Mouse (Mus musculus) midbrain, postnatal 0 days (tissue): ENCODE results near the gene Olfr1212. TPM values are rescaled to one million over a fixed set of nuclear protein-coding genes. Genes with fewer than 3 reads are reported as not detected.

ENCODE experiments used
- ATAC-seq: fragments of 200-750 bp; cut with Nextera tagmentation; 2 replicates; pipeline ENCODE4 v1.8.0; 2017; ENCODE audit warnings: moderate number of reproducible peaks, mild to moderate bottlenecking, moderate TSS enrichment, moderate library complexity; ENCODE audit not compliant: low FRiP score
- DNase-seq: peaks from one replicate; pipeline ENCODE4 v3.0.0-alpha.2; 2015; ENCODE audit warnings: low spot score
- H3K27ac ChIP-seq: fragments of 300-500 bp; sonication (generic); 2 replicates; pipeline ENCODE4 v1.5.1; 2014; ENCODE audit warnings: low read depth, mild to moderate bottlenecking, low read length, mixed read lengths
- H3K27me3 ChIP-seq: fragments of 300-500 bp; sonication (generic); 2 replicates; pipeline ENCODE4 v1.6.1; 2014; ENCODE audit warnings: low read length, control low read depth, mixed read lengths; ENCODE audit not compliant: insufficient read depth
- H3K36me3 ChIP-seq: fragments of 300-500 bp; sonication (generic); 2 replicates; pipeline ENCODE4 v1.6.1; 2014; ENCODE audit warnings: low read length, control low read depth, mixed read lengths; ENCODE audit not compliant: insufficient read depth
- H3K4me1 ChIP-seq: fragments of 300-500 bp; sonication (generic); 2 replicates; pipeline ENCODE4 v1.6.1; 2014; ENCODE audit warnings: mild to moderate bottlenecking, control low read depth, antibody characterized with exemption, low read length, mixed read lengths; ENCODE audit not compliant: insufficient read depth
- H3K4me2 ChIP-seq: fragments of 300-500 bp; sonication (generic); 2 replicates; pipeline ENCODE4 v1.6.1; 2014; ENCODE audit warnings: low read depth, mild to moderate bottlenecking, low read length, mixed read lengths; ENCODE audit not compliant: poor library complexity, severe bottlenecking
- H3K4me3 ChIP-seq: fragments of 300-500 bp; sonication (generic); 2 replicates; pipeline ENCODE4 v1.5.1; 2014; ENCODE audit warnings: low read depth, mild to moderate bottlenecking, low read length, moderate library complexity
- H3K9ac ChIP-seq: fragments of 300-500 bp; sonication (generic); replicated peaks from 2 replicates; pipeline ENCODE4 v1.6.1; 2014; ENCODE audit warnings: mild to moderate bottlenecking, low read length, moderate library complexity, mixed read lengths; ENCODE audit not compliant: poor library complexity, severe bottlenecking
- H3K9me3 ChIP-seq: fragments of 300-500 bp; sonication (generic); 2 replicates; pipeline ENCODE4 v1.6.1; 2016; ENCODE audit warnings: low read length, control low read depth
- CTCF ChIP-seq: IDR thresholded peaks from 2 replicates; pipeline ENCODE4 v1.5.1; 2016; ENCODE audit warnings: antibody characterized with exemption, mild to moderate bottlenecking
- WGBS: fragments of 180-500 bp; shearing (Covaris S2); extraction: QIAGEN DNeasy Blood & Tissue Kit; methylation state at CpG from one replicate; pipeline ENCODE4 v1.1.7; 2014; 5-methylcytosine and 5-hydroxymethylcytosine counted together
- polyA plus RNA-seq: library from polyadenylated mRNA; unstranded; fragments of >200 nt; fragmentation: Nextera tagmentation; extraction: Ambion mirVana; gene quantifications from 2 replicates; pipeline ENCODE4 v1.2.1, GENCODE M21; 2015
- total RNA-seq: library from RNA; depleted of rRNA; stranded (reverse); fragments of >200 nt; gene quantifications from 2 replicates; pipeline ENCODE4 v1.2.3, GENCODE M21; 2014; rRNA removed

Olfr1212 gene
- total RNA-seq (not detected in 2 replicates), polyA plus RNA-seq (not detected in 2 replicates)

- Histone ChIP-seq H3K9ac (no peak within 1 kb of the TSS), H3K4me1 (no peaks in the 10 kb centered on the region), H3K4me3 (no peak within 1 kb of the TSS), H3K9me3 (no peaks in the 10 kb centered on the region), H3K27me3 (no peaks in the 10 kb centered on the region), H3K27ac (no peak within 1 kb of the TSS), H3K36me3 (no peaks in the 10 kb centered on the region), H3K4me2 (no peak within 1 kb of the TSS)
- ATAC-seq = no peak
- TF ChIP-seq CTCF = no peak
- no peak for DNase-seq
These were observed at the start of gene Olfr1212 for GRCm38 (mm10) chr2:88953669-88954068. Gene Olfr1212, plus strand, starts transcription at chr2:88953969.

GRCm38 (mm10) chr2:88915057-88915456 is 38.7 kb upstream of the Olfr1212 start, which contains the start of gene Olfr1209:
Gene Olfr1209, minus strand, starts transcription at chr2:88915157.
- no peaks in the 10 kb centered on the region for H3K9me3 ChIP-seq
- no peak within 1 kb of the TSS for H3K27ac ChIP-seq
- no peaks in the 10 kb centered on the region for H3K27me3 ChIP-seq
- no peak within 1 kb of the TSS for H3K4me2 ChIP-seq
- 95% methylated on average over 3 of the region's 3 CpGs for WGBS
- H3K4me3 ChIP-seq = no peak within 1 kb of the TSS
- no peaks in the 10 kb centered on the region for H3K36me3 ChIP-seq
- no peak for DNase-seq
- H3K4me1 ChIP-seq = no peaks in the 10 kb centered on the region
- no peak for ATAC-seq
- no peak within 1 kb of the TSS for H3K9ac ChIP-seq
- TF ChIP-seq CTCF = no peak

GRCm38 (mm10) chr2:88938011-88938410 is 15.8 kb upstream of the Olfr1212 start, which contains the start of gene Olfr1211:
Gene Olfr1211, minus strand, starts transcription at chr2:88938111.
- Histone ChIP-seq H3K4me3 (no peak within 1 kb of the TSS), H3K27ac (no peak within 1 kb of the TSS), H3K4me1 (no peaks in the 10 kb centered on the region), H3K4me2 (no peak within 1 kb of the TSS), H3K27me3 (no peaks in the 10 kb centered on the region), H3K9me3 (no peaks in the 10 kb centered on the region), H3K36me3 (no peaks in the 10 kb centered on the region), H3K9ac (no peak within 1 kb of the TSS)
- no peak for ATAC-seq
- DNase-seq = no peak
- TF ChIP-seq CTCF = no peak
- 87% methylated on average over 1 of the region's 1 CpGs for WGBS

- H3K4me2 ChIP-seq = no peak within 1 kb of the TSS
- H3K27me3 ChIP-seq = no peaks in the 10 kb centered on the region
- no peaks in the 10 kb centered on the region for H3K9me3 ChIP-seq
- WGBS = 75% methylated on average over 1 of the region's 1 CpGs
- H3K27ac ChIP-seq = no peak within 1 kb of the TSS
- TF ChIP-seq CTCF = no peak
- H3K4me1 ChIP-seq = no peaks in the 10 kb centered on the region
- no peak for ATAC-seq
- H3K4me3 ChIP-seq = no peak within 1 kb of the TSS
- H3K36me3 ChIP-seq = no peaks in the 10 kb centered on the region
- DNase-seq = no peak
- H3K9ac ChIP-seq = no peak within 1 kb of the TSS
These were observed 26.4 kb downstream of the Olfr1212 start, which contains the start of gene Gm13762 for GRCm38 (mm10) chr2:88980181-88980580. Gene Gm13762, minus strand, starts transcription at chr2:88980281.

GRCm38 (mm10) chr2:88992553-88992952 is 38.8 kb downstream of the Olfr1212 start, which contains the start of gene Olfr1214:
Gene Olfr1214, minus strand, starts transcription at chr2:88992653.
- no peak for TF ChIP-seq CTCF
- Histone ChIP-seq H3K9me3 (no peaks in the 10 kb centered on the region), H3K4me2 (no peak within 1 kb of the TSS), H3K27ac (no peak within 1 kb of the TSS), H3K36me3 (no peaks in the 10 kb centered on the region), H3K4me1 (no peaks in the 10 kb centered on the region), H3K9ac (no peak within 1 kb of the TSS), H3K27me3 (no peaks in the 10 kb centered on the region), H3K4me3 (no peak within 1 kb of the TSS)
- DNase-seq = no peak
- ATAC-seq = no peak
- WGBS = 87% methylated on average over 1 of the region's 1 CpGs

- no peak for DNase-seq
- Histone ChIP-seq H3K36me3 (no peaks in the 10 kb centered on the region), H3K4me2 (no peak within 1 kb of the TSS), H3K9me3 (no peaks in the 10 kb centered on the region), H3K27ac (no peak within 1 kb of the TSS), H3K4me3 (no peak within 1 kb of the TSS), H3K27me3 (no peaks in the 10 kb centered on the region), H3K9ac (no peak within 1 kb of the TSS), H3K4me1 (no peaks in the 10 kb centered on the region)
- no peak for TF ChIP-seq CTCF
- 71% methylated on average over 2 of the region's 2 CpGs for WGBS
- no peak for ATAC-seq
These were observed 53.1 kb downstream of the Olfr1212 start, which contains the start of gene Olfr1215 for GRCm38 (mm10) chr2:89006873-89007272. Gene Olfr1215, minus strand, starts transcription at chr2:89006973.

Other genes starting within 250 kb of the Olfr1212 start
- not detected in 2 replicates for gene Olfr1196, start 249.4 kb upstream of the Olfr1212 start, total RNA-seq
- gene Olfr1196, start 249.4 kb upstream of the Olfr1212 start, polyA plus RNA-seq = not detected in 2 replicates
- not detected in 2 replicates for gene Olfr1197, start 221.6 kb upstream of the Olfr1212 start, total RNA-seq
- gene Olfr1197, start 221.6 kb upstream of the Olfr1212 start, polyA plus RNA-seq = not detected in 2 replicates
- gene Olfr1198, start 202.6 kb upstream of the Olfr1212 start, total RNA-seq = not detected in 2 replicates
- not detected in 2 replicates for gene Olfr1198, start 202.6 kb upstream of the Olfr1212 start, polyA plus RNA-seq
- not detected in 2 replicates for gene Olfr1199, start 193.5 kb upstream of the Olfr1212 start, total RNA-seq
- not detected in 2 replicates for gene Olfr1199, start 193.5 kb upstream of the Olfr1212 start, polyA plus RNA-seq
- not detected in 2 replicates for gene Olfr1200, start 183.5 kb upstream of the Olfr1212 start, total RNA-seq
- not detected in 2 replicates for gene Olfr1200, start 183.5 kb upstream of the Olfr1212 start, polyA plus RNA-seq
- gene Olfr1201, start 160.9 kb upstream of the Olfr1212 start, total RNA-seq = not detected in 2 replicates
- not detected in 2 replicates for gene Olfr1201, start 160.9 kb upstream of the Olfr1212 start, polyA plus RNA-seq
- gene Olfr1202, start 139.5 kb upstream of the Olfr1212 start, total RNA-seq = not detected in 2 replicates
- 0.04 TPM in 1 of 2 replicates, not detected in the other for gene Olfr1202, start 139.5 kb upstream of the Olfr1212 start, polyA plus RNA-seq
- gene Olfr1205, start 124.2 kb upstream of the Olfr1212 start, total RNA-seq = not detected in 2 replicates
- not detected in 2 replicates for gene Olfr1205, start 124.2 kb upstream of the Olfr1212 start, polyA plus RNA-seq
- gene Olfr1204, start 104.7 kb upstream of the Olfr1212 start, total RNA-seq = not detected in 2 replicates
- not detected in 2 replicates for gene Olfr1204, start 104.7 kb upstream of the Olfr1212 start, polyA plus RNA-seq
- not detected in 2 replicates for gene Olfr1206, start 90.7 kb upstream of the Olfr1212 start, total RNA-seq
- gene Olfr1206, start 90.7 kb upstream of the Olfr1212 start, polyA plus RNA-seq = not detected in 2 replicates
- gene Olfr1208, start 51.7 kb upstream of the Olfr1212 start, total RNA-seq = not detected in 2 replicates
- not detected in 2 replicates for gene Olfr1208, start 51.7 kb upstream of the Olfr1212 start, polyA plus RNA-seq
- not detected in 2 replicates for gene Olfr1209, start 38.8 kb upstream of the Olfr1212 start, total RNA-seq
- not detected in 2 replicates for gene Olfr1209, start 38.8 kb upstream of the Olfr1212 start, polyA plus RNA-seq
- not detected in 2 replicates for gene Olfr1211, start 15.9 kb upstream of the Olfr1212 start, total RNA-seq
- gene Olfr1211, start 15.9 kb upstream of the Olfr1212 start, polyA plus RNA-seq = not detected in 2 replicates
- gene Gm13762, start 26.3 kb downstream of the Olfr1212 start, total RNA-seq = not detected in 2 replicates
- not detected in 2 replicates for gene Gm13762, start 26.3 kb downstream of the Olfr1212 start, polyA plus RNA-seq
- gene Olfr1214, start 38.7 kb downstream of the Olfr1212 start, total RNA-seq = not detected in 2 replicates
- not detected in 2 replicates for gene Olfr1214, start 38.7 kb downstream of the Olfr1212 start, polyA plus RNA-seq
- gene Olfr1215, start 53.0 kb downstream of the Olfr1212 start, total RNA-seq = not detected in 2 replicates
- gene Olfr1215, start 53.0 kb downstream of the Olfr1212 start, polyA plus RNA-seq = not detected in 2 replicates
- not detected in 2 replicates for gene Olfr1216, start 64.4 kb downstream of the Olfr1212 start, total RNA-seq
- gene Olfr1216, start 64.4 kb downstream of the Olfr1212 start, polyA plus RNA-seq = not detected in 2 replicates
- gene Olfr1217, start 78.1 kb downstream of the Olfr1212 start, total RNA-seq = not detected in 2 replicates
- gene Olfr1217, start 78.1 kb downstream of the Olfr1212 start, polyA plus RNA-seq = not detected in 2 replicates
- not detected in 2 replicates for gene Olfr1218, start 107.2 kb downstream of the Olfr1212 start, total RNA-seq
- gene Olfr1218, start 107.2 kb downstream of the Olfr1212 start, polyA plus RNA-seq = not detected in 2 replicates
- not detected in 2 replicates for gene Olfr1219, start 129.5 kb downstream of the Olfr1212 start, total RNA-seq
- gene Olfr1219, start 129.5 kb downstream of the Olfr1212 start, polyA plus RNA-seq = not detected in 2 replicates
- gene Olfr1220, start 152.9 kb downstream of the Olfr1212 start, total RNA-seq = not detected in 2 replicates
- gene Olfr1220, start 152.9 kb downstream of the Olfr1212 start, polyA plus RNA-seq = not detected in 2 replicates
- gene Olfr1221, start 163.3 kb downstream of the Olfr1212 start, total RNA-seq = not detected in 2 replicates
- not detected in 2 replicates for gene Olfr1221, start 163.3 kb downstream of the Olfr1212 start, polyA plus RNA-seq
- not detected in 2 replicates for gene Olfr1222, start 179.1 kb downstream of the Olfr1212 start, total RNA-seq
- gene Olfr1222, start 179.1 kb downstream of the Olfr1212 start, polyA plus RNA-seq = not detected in 2 replicates
- not detected in 2 replicates for gene Olfr1223, start 197.6 kb downstream of the Olfr1212 start, total RNA-seq
- gene Olfr1223, start 197.6 kb downstream of the Olfr1212 start, polyA plus RNA-seq = not detected in 2 replicates
- gene Olfr1224-ps1, start 210.1 kb downstream of the Olfr1212 start, total RNA-seq = not detected in 2 replicates
- not detected in 2 replicates for gene Olfr1224-ps1, start 210.1 kb downstream of the Olfr1212 start, polyA plus RNA-seq
- not detected in 2 replicates for gene Olfr1225, start 220.7 kb downstream of the Olfr1212 start, total RNA-seq
- gene Olfr1225, start 220.7 kb downstream of the Olfr1212 start, polyA plus RNA-seq = not detected in 2 replicates
- gene Olfr1226, start 246.1 kb downstream of the Olfr1212 start, total RNA-seq = not detected in 2 replicates
- not detected in 2 replicates for gene Olfr1226, start 246.1 kb downstream of the Olfr1212 start, polyA plus RNA-seq